Mouse (Mus musculus) kidney, postnatal 10 days (tissue): ENCODE data around the gene Sertad2.

Experiments
- DNase-seq: peaks from one replicate; pipeline ENCODE4 v3.0.0; 2021; ENCODE audit warnings: mixed read lengths

Sertad2 gene

DNA sequence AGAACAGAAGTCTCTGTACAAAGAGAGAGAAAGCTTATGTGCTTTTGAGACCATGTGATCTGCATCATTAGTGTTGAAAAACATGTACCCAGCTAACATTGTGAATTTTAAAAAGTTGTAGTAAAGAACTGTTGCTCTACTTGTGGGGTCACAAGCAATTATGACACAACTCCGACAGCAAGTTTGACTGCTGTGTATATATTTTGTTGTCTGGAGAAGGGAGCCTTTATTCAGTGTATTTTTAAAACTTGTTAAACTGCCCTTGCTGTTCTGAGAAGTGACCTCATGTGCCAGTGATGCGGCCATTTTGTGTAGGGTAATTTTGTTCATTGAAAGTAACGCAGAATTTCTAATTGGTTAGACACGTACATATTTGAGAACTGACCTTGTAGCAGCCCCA, 61.1 kb downstream of the Sertad2 start:
- DNase-seq: no peak

DNA sequence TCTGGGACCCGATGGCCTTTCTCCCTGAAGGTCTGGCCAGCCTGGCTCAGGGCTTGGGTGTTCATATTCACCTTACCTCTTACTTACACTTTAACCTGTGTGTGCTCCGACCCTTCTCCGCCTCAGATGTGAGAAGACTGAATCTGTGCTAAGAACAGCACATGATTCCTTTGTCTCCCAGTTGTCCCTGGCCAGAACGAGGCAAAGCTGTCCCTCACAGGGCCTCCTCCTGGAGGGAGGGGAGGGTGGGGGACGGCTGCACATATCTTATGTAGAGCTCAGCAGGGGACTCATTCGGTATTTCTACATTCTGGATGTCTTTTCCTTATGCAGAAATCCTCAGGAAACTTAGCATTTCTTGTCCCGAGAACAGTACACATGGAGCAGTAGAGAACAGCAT, 62.6 kb downstream of the Sertad2 start:
- no peak for DNase-seq

DNA sequence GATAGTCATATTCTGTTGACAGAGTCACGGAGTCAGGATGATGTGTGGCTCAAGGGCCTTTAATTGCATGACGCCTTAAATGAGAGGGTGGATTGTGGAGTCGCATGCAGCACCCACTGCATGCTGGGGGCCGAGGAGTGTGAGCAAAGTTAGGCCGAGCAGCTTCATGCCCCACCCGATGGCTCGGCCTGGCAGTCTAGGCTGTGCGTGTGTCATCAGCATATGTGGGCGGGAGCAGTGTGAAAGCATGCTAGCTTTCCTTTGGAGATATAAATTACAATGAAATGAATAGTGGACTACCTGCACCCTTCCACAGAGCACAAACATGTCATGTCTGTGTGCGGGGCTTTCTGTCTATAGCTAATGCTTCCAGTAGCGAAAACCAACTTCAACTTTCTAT, 65.4 kb downstream of the Sertad2 start:
- no peak for DNase-seq

DNA sequence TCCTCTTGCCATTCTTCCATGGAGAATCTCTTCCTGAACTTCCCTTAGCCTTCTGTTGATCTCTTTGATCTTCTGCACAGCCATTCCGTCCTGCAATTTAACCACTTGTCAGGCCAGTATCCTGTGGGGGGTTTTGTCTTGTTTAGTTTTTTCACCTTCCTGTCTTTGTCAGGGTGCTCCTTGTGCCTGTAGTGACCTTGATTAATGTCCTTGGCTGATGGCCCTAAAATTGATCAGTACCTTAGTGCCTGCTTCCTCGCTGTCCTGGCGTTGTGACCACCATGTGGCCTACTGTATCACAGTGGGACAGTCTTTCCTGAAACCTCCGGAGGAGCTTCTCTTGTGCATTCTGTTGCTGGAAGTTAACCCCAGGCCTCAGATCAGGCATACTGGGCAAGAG, 70.2 kb downstream of the Sertad2 start:
- no peak for DNase-seq

GRCm38 (mm10) chr11:20616103-20616502, 73.0 kb downstream of the Sertad2 start:
- DNase-seq: no peak

GRCm38 (mm10) chr11:20627146-20627545, 84.1 kb downstream of the Sertad2 start:
- no peak for DNase-seq

GRCm38 (mm10) chr11:20628216-20628615, 85.2 kb downstream of the Sertad2 start:
- no peak for DNase-seq

GRCm38 (mm10) chr11:20629700-20630099, 86.6 kb downstream of the Sertad2 start:
- DNase-seq: no peak

- peak; percentile 98 for DNase-seq
Measured at GRCm38 (mm10) chr11:20631026-20631940, 88.2 kb downstream of the Sertad2 start.

GRCm38 (mm10) chr11:20631941-20632618, 89.0 kb downstream of the Sertad2 start:
- DNase-seq: peak; percentile 87

- DNase-seq: peak; percentile 86
Measured at GRCm38 (mm10) chr11:20632619-20632965, 89.5 kb downstream of the Sertad2 start.

- DNase-seq: no peak
Measured at GRCm38 (mm10) chr11:20634543-20634942, 91.5 kb downstream of the Sertad2 start.

DNA sequence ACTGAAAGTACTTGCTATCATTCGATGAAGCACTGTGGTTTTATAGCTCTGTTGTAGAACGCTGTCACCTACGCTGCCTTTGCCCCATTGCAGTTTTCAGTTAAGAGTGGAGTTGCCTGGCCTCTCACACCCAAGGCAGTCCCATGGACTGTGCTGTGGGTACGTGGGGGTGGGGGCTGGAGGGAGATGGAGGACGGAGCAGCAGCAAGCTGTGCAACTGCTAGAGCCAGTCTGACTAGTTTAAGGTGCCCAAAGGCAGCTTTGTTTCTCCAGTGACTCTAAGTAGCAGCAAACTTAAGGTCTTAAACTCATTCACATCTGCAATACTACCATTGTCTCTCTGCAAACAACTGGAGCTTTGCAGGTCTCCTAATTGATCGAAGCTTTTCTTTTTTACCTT, 92.6 kb downstream of the Sertad2 start:
- peak; percentile 60 for DNase-seq

DNA sequence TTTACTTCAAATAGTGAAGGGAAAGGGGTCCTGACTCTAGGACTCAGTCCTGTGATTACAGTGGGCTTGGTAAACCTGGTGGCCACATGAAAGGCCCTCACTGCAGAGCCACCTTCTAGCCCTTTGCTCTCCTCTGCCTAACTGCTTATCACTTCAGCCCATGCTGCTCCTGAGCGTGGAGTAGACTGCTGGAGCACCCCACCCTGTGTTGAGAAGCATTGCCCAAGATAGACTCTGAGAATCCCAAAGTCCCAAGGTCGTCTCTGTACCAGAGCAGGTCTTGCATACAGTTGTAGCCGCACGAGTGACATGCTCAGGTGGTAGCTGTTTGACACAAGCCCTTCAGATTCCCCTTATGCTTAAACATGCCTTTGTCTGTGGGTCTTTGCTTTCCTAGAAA, 93.1 kb downstream of the Sertad2 start:
- DNase-seq: no peak

GRCm38 (mm10) chr11:20637060-20637459, 94.0 kb downstream of the Sertad2 start:
- no peak for DNase-seq

DNA sequence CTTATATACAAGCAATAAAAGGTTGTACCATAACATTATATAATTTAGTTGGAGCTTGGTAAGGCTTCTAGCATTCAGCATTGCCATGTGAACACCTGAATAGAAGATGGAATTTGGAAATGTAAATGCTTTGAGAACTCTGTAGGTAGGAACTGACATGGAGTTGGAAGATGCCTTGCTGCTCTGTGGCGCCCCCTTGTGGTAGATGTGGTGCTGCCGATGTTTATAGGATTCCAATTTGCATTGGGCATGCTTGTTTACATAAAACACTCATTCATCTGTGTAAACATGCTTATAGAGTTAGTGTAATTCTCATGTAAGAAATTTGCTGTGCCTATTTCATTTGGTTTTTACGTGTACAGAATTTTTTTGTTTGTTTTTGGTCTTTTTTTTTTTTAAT, 95.8 kb downstream of the Sertad2 start:
- DNase-seq: peak; percentile 88

GRCm38 (mm10) chr11:20639918-20640447, 96.9 kb downstream of the Sertad2 start:
- DNase-seq: peak; percentile 75

GRCm38 (mm10) chr11:20642321-20642720, 99.3 kb downstream of the Sertad2 start:
- no peak for DNase-seq

GRCm38 (mm10) chr11:20643161-20643560, 100.1 kb downstream of the Sertad2 start:
- DNase-seq: no peak

GRCm38 (mm10) chr11:20644166-20644565, 101.1 kb downstream of the Sertad2 start:
- DNase-seq: no peak

DNA sequence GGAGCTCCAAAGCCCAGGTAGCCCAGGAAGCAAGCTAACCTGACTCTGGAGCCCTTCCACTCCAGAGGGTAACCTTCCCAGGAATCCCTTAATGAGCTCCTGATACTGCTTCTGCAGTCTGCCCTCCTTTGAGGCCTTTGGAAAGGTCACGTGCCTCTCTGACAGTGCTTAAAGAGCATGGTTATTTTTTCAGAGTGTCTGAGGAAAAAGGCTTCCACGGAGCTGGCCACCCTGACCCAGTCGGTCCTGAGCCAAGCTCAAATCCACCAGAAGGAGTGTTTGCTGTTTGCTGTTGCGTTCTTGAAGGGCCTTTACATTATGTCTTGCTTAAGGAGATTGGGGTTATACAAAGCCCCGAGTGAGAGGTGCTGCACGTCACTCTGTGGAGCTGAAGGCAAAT, 101.8 kb downstream of the Sertad2 start:
- DNase-seq: no peak

- DNase-seq: no peak
Measured at GRCm38 (mm10) chr11:20645521-20645920, 102.5 kb downstream of the Sertad2 start.

DNA sequence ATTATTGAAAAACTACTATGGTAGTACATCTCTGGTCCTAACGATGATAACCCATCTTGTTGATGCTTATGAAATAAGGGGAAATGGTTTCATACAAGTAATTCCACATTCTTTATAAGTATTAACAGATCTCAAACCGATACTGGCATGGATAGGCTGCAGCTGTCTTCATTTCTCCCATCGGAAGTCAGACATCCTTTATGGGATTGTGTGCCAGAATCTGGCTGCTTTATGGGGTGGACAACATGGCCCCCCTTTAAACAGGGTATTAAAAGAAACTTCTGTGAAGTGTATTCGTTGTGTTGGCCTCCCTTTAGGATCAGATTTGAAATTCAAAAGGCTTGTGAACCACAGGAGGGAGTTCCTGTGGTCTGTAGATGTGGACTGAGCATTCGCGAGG, 103.1 kb downstream of the Sertad2 start:
- DNase-seq: no peak
